Mouse (Mus musculus) heart, embryonic 11.5 days (tissue): ENCODE measurements around the gene Maea. TPM values are rescaled to one million over a fixed set of nuclear protein-coding genes. Genes with fewer than 3 reads are reported as not detected.

ENCODE experiments used
- ATAC-seq: fragments of 200-750 bp; cut with Nextera tagmentation; replicated peaks from 2 replicates; pipeline ENCODE4 v1.8.0; 2017; ENCODE audit warnings: moderate library complexity; ENCODE audit not compliant: insufficient number of reproducible peaks, low FRiP score, low TSS enrichment
- H3K27ac ChIP-seq: fragments of 300-500 bp; sonication (generic); 2 replicates; pipeline ENCODE4 v1.5.1; 2014; ENCODE audit warnings: mild to moderate bottlenecking, low read depth, low read length
- H3K27me3 ChIP-seq: fragments of 300-500 bp; sonication (generic); 2 replicates; pipeline ENCODE4 v1.6.1; 2014; ENCODE audit warnings: mild to moderate bottlenecking, low read length, mixed read lengths; ENCODE audit not compliant: control insufficient read depth, insufficient read depth
- H3K36me3 ChIP-seq: fragments of 300-500 bp; sonication (generic); 2 replicates; pipeline ENCODE4 v1.6.1; 2014; ENCODE audit warnings: mild to moderate bottlenecking, low read length, moderate library complexity, mixed read lengths; ENCODE audit not compliant: control insufficient read depth, insufficient read depth
- H3K4me1 ChIP-seq: fragments of 300-500 bp; sonication (generic); 2 replicates; pipeline ENCODE4 v1.6.1; 2014; ENCODE audit warnings: low read length; ENCODE audit not compliant: control insufficient read depth, insufficient read depth
- H3K4me2 ChIP-seq: fragments of 300-500 bp; sonication (generic); 2 replicates; pipeline ENCODE4 v1.6.1; 2014; ENCODE audit warnings: mild to moderate bottlenecking, moderate library complexity
- H3K4me3 ChIP-seq: fragments of 300-500 bp; sonication (generic); 2 replicates; pipeline ENCODE4 v1.5.1; 2014; ENCODE audit warnings: low read depth, low read length
- H3K9ac ChIP-seq: fragments of 300-500 bp; sonication (generic); 2 replicates; pipeline ENCODE4 v1.6.1; 2014; ENCODE audit warnings: mild to moderate bottlenecking, low read depth, low read length, moderate library complexity
- H3K9me3 ChIP-seq: fragments of 300-500 bp; sonication (generic); replicated peaks from 2 replicates; pipeline ENCODE4 v1.6.1; 2016; ENCODE audit warnings: low read length; ENCODE audit not compliant: control insufficient read depth
- WGBS: fragments of 180-500 bp; shearing (Covaris S2); extraction: QIAGEN DNeasy Blood & Tissue Kit; methylation state at CpG from one replicate; pipeline ENCODE4 v1.1.7; 2014; ENCODE audit not compliant: insufficient replicate concordance; 5-methylcytosine and 5-hydroxymethylcytosine counted together
- polyA plus RNA-seq: library from polyadenylated mRNA; unstranded; fragments of >200 nt; fragmentation: Nextera tagmentation; extraction: Ambion mirVana; gene quantifications from 2 replicates; pipeline ENCODE4 v1.2.1, GENCODE M21; 2014

Gene Maea
- polyA plus RNA-seq: 124 and 132 TPM in 2 replicates

DNA sequence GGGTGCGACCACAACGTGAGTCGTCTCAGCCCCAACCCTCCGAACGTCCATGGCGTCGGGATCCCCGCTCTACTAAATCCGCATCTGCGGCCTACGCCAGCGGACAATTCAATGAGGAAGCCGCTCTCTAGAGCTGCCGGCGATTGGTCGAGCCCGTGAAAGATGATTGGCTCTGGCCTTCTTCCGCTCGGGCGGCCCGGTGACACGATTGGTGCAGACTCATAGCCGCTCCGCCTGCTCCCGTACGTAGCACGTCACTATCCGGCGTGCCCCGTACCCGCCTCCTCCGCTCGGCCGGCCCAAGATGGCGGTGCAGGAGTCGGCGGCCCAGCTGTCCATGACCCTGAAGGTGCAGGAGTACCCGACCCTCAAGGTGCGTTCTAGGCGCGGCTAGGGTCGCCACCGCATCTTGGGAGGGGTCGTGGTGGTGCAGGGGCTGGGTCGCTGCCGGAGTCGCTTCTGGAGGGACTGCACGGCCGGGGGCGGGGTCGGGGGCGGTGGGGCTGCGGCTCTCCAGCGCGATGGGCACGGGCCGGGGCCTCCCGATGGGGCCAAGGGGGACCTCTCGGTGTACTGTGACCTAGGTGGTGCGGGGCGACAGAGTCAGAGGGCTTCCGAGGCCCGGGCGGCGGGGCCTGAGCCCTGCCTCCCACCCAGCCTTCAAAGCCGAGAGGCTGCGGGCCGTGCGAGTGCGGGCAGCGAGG lies at the start of gene Maea:
Maea (plus strand) TSS at position 237 of the 704 bp plus-strand sequence.
- Histone ChIP-seq H3K9me3 (no peaks in the 10 kb centered on the region), H3K4me1 (peaks cover 10% of the 10 kb centered on the region), H3K4me3 (peak within 1 kb of the TSS; percentile 100), H3K9ac (peak within 1 kb of the TSS; percentile 96), H3K4me2 (peak within 1 kb of the TSS; percentile 81), H3K36me3 (0 out of 2 replicates have a peak, but pooled peaks cover 3% of the 10 kb centered on the region), H3K27ac (peak within 1 kb of the TSS; percentile 93), H3K27me3 (no peaks in the 10 kb centered on the region)
- under 1% methylated on average over 66 of the region's 71 CpGs for WGBS
- peak; percentile 100 for ATAC-seq

GRCm38 (mm10) chr5:33293796-33294430 lies 41.4 kb upstream of the Maea start:
- Histone ChIP-seq H3K27me3 (no peaks in the 10 kb centered on the region), H3K36me3 (no peaks in the 10 kb centered on the region), H3K9me3 (no peaks in the 10 kb centered on the region), H3K4me3 (no peak overlapping the region), H3K27ac (no peak overlapping the region), H3K4me2 (no peak overlapping the region), H3K9ac (no peak overlapping the region), H3K4me1 (no peaks in the 10 kb centered on the region)
- whole genome bisulfite sequencing: 58% methylated on average over 16 of the region's 16 CpGs
- no peak for ATAC-seq

- no peak for ATAC-seq
- no peaks in the 10 kb centered on the region for H3K36me3 ChIP-seq
- no peaks in the 10 kb centered on the region for H3K9me3 ChIP-seq
- H3K9ac ChIP-seq: no peak overlapping the region
- H3K4me2 ChIP-seq: no peak overlapping the region
- no peak overlapping the region for H3K4me3 ChIP-seq
- H3K27ac ChIP-seq: no peak overlapping the region
- no peaks in the 10 kb centered on the region for H3K4me1 ChIP-seq
- 66% methylated on average over 6 of the region's 6 CpGs for WGBS
- no peaks in the 10 kb centered on the region for H3K27me3 ChIP-seq
Observed at GRCm38 (mm10) chr5:33297164-33297563, 38.1 kb upstream of the Maea start.

- no peak for ATAC-seq
- WGBS: 69% methylated on average over 2 of the region's 2 CpGs
- H3K4me3 ChIP-seq: no peak overlapping the region
Observed at GRCm38 (mm10) chr5:33301801-33302200, 33.5 kb upstream of the Maea start.

DNA sequence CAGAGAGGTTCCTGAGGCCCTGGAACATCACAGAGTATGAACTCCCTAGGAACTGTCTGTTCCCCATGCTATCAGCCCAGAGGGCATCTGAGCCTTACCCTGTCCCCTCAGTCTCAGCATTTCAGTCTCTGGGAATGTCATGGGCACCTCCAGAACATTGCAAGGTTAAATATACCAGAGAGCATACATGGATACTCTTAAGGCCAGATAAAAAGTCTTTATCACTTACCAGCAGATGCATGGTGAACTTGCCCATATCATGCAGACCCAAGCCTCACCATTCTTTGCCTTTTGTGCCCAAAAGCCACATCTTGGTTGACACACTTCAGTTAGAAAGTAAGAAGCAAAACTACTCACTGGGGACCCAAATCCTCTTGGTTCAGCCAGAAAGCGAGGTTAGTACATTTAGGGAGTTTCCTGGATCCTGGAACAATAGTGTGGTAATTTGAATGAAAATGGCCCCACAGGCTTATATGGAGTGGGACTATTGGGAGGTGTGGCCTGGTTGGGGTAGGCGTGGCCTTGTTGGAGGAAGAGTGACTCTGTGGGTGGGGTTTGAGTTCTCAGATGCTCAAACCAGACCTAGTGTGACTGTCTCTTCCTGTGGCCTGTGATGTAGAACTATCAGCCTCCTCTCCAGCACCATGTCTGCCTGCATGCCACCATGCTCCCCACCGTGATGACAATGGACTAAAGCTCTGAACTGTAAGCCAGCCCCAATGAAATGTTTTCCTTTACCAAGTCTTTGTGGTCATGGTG lies 24.4 kb upstream of the Maea start:
- no peaks in the 10 kb centered on the region for H3K9me3 ChIP-seq
- H3K4me2 ChIP-seq: no peak overlapping the region
- H3K36me3 ChIP-seq: no peaks in the 10 kb centered on the region
- H3K4me1 ChIP-seq: no peaks in the 10 kb centered on the region
- no peak overlapping the region for H3K9ac ChIP-seq
- H3K4me3 ChIP-seq: no peak overlapping the region
- no peak overlapping the region for H3K27ac ChIP-seq
- 56% methylated on average over 3 of the region's 3 CpGs for WGBS
- no peak for ATAC-seq
- no peaks in the 10 kb centered on the region for H3K27me3 ChIP-seq

More at GRCm38 (mm10) chr5:33301801-33302200, 33.5 kb upstream of the Maea start:
- Histone ChIP-seq H3K9ac (no peak overlapping the region), H3K4me2 (no peak overlapping the region), H3K4me1 (no peaks in the 10 kb centered on the region), H3K9me3 (no peaks in the 10 kb centered on the region), H3K27ac (no peak overlapping the region), H3K27me3 (no peaks in the 10 kb centered on the region), H3K36me3 (no peaks in the 10 kb centered on the region)

GRCm38 (mm10) chr5:33312192-33312591 lies 23.1 kb upstream of the Maea start:
- H3K36me3 ChIP-seq: no peaks in the 10 kb centered on the region
- H3K27ac ChIP-seq: no peak overlapping the region
- H3K27me3 ChIP-seq: no peaks in the 10 kb centered on the region
- ATAC-seq: no peak
- no peaks in the 10 kb centered on the region for H3K9me3 ChIP-seq
- H3K4me1 ChIP-seq: no peaks in the 10 kb centered on the region
- H3K4me2 ChIP-seq: no peak overlapping the region
- no peak overlapping the region for H3K9ac ChIP-seq
- WGBS: 69% methylated on average over 7 of the region's 7 CpGs
- H3K4me3 ChIP-seq: no peak overlapping the region

DNA sequence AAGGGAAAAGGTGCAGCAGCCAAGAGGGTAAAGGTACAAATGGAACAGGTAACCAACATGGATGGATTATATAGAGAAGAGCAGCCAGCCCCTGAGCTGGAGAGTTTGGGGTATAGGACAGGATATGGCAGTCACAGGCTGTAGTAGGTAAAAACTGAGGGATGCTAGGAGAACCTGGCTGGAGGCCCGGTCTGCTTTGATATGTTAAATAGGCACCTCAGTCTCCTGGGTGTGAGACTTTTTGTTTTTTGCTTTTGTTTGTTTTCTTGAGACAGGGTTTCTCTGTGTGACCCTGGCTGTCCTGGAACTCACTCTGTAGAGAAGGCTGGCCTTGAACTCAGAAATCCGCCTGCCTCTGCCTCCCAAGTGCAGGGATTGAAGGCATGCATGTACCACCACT lies 10.8 kb upstream of the Maea start:
- H3K9me3 ChIP-seq: no peaks in the 10 kb centered on the region
- H3K36me3 ChIP-seq: no peaks in the 10 kb centered on the region
- ATAC-seq: no peak
- no peak overlapping the region for H3K9ac ChIP-seq
- no peak overlapping the region for H3K27ac ChIP-seq
- no peaks in the 10 kb centered on the region for H3K4me1 ChIP-seq
- no peak overlapping the region for H3K4me3 ChIP-seq
- 38% methylated on average over 2 of the region's 2 CpGs for WGBS
- no peaks in the 10 kb centered on the region for H3K27me3 ChIP-seq
- H3K4me2 ChIP-seq: no peak overlapping the region

DNA sequence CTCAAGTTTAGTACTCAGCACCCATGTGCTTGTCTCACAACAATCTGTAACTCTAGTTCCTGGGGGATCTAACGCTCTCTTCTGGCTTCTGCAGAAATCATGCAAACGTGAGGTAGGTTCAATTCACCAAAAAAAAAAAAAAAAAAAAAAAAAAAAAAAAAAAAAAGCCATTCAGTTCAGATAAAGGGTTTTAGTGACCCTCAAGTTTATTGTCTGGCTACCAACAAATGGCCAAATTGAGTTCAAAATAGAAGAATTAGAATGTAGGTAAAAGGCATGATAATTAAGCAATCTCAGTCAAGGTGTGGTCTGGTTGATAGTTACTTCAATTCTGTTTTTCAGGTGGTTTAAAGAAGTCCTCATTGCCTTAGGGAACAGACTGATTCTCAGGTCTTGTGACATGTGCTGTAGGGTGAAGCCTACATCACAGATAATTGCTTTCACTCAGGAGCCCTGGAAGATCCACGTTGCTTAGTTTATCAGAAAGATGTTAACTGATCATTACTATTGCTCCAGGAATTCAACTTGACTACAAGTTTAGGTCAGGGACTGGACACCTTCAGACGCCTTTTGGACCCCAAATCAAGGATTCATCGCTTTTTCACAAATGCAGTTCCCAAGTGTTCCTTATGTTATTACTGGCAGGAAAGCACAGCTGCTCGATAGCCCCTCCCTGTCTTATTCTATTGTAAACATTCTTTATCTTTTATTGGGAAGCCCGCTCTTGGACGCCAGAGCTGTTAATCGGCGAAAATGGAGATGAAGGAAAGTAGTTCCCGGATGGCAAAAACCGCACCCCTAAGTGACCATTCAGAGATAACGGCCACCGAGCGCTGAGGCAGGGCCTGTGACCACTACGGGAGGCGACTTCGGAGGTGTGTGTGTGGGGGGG lies 682 bp upstream of the Maea start:
- peak overlapping the region; percentile 96 for H3K9ac ChIP-seq
- H3K4me2 ChIP-seq: peak overlapping the region; percentile 66
- peak overlapping the region; percentile 81 for H3K27ac ChIP-seq
- H3K9me3 ChIP-seq: no peaks in the 10 kb centered on the region
- ATAC-seq: no peak
- 23% methylated on average over 18 of the region's 18 CpGs for WGBS
- no peaks in the 10 kb centered on the region for H3K27me3 ChIP-seq
- 0 out of 2 replicates have a peak, but pooled peaks cover 3% of the 10 kb centered on the region for H3K36me3 ChIP-seq
- H3K4me3 ChIP-seq: peak overlapping the region; percentile 100
- H3K4me1 ChIP-seq: peaks cover 10% of the 10 kb centered on the region
